Mouse (Mus musculus) adrenal gland, postnatal 36 days (tissue): Measurements from ENCODE around the gene Efcab7. TPM values are rescaled to one million over a fixed set of nuclear protein-coding genes. Genes with fewer than 3 reads are reported as not detected.

Experiments used
- DNase-seq, 2 experiments: peaks; one replicate each; pipeline ENCODE4 v3.0.0; 2021; ENCODE audit warnings: mixed read lengths in 1 of 2
- long read RNA-seq, 2 experiments: library from polyadenylated mRNA; stranded (forward); transcript quantifications; one replicate each; pipeline ENCODE4 v2.0.0; 2021; ENCODE audit warnings: borderline sequencing depth in 2 of 2
- total RNA-seq, 2 experiments: library from RNA; stranded (reverse); gene quantifications; 2 replicates each; pipeline ENCODE4 v1.2.3; 2021

The Efcab7 gene
- 1 to 10 TPM; 5.0 to 8.6 TPM for total RNA-seq
- long read RNA-seq, experiment 1, partial matches to known transcripts: 1 of 1 reads
- long read RNA-seq, experiment 1, other reads (novel, unspliced or antisense): 0 of 1 reads
- long read RNA-seq, experiment 2: 0 reads

DNA sequence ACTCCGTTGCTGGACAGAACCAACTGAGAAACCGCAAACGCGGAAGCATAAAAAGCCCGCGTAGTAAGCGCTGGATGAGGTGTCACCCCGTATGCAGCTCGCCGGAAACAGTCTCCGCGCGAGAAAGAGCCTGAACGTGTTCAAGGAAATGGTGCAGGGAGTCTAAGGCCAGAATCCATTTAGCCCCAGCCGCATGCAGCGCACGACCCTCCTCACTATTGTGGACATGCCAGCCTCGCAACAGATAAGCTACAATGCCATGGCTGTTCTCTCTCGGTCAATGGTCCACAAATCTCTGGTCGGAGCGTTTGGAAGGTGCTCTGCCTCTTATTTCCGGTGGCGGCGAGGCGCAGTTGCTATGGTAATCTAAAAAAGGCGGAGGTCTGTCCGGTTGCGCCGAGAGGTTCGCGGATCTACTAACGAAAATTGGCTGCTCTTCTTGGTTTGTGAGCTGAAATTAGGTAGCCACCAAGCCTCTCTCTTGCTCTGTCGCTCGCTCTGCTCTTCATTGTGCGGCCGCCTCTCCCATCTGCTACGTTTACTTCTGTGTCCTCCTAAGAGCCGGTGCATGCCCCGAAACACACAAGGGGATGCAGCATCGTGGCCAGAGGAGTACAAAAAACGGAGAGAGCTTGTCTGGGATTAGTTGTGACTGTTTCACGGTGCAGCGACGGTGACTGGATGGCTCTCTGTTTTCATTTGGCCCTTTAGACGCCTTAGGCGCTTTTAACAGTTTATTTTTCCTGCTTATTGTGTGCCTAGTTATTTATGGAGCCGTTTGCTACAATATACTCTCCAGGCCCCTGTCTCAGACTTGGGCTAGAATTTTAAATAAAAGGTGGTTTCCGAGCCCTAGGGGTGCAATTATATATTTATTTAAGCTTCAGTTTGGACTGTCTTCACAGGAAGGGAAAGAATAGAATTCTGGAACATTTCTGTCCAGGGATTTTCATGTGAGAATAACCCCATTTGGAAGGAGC lies at the start of gene Efcab7:
Efcab7 (plus strand) TSS at position 105 of the 980 bp plus-strand sequence.
- DNase-seq: peak; percentile 84

DNA sequence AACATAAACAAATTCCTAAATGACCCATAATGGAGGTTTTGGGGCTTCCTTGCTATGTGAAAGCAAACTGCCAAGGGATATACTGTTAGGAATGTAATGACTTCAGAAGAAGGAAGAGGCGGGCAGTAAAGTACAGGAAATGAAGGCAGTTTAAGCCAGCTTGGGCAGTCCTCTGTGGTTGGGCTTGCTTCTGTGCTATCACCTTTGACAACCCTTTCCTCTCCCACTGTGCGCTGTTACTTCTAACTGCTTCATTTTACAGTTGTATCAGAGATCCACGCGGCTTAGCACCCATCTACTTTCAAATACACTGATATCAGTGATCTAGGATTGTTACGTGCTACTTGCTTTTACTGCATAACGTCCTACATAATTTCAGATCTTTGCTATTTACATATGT lies 36.6 kb upstream of the Efcab7 start:
- DNase-seq: no peak

GRCm38 (mm10) chr4:99816697-99817460 lies 12.1 kb upstream of the Efcab7 start:
- no peak for DNase-seq

- DNase-seq: no peak
Measured at GRCm38 (mm10) chr4:99828337-99828736, 661 bp upstream of the Efcab7 start.

DNA sequence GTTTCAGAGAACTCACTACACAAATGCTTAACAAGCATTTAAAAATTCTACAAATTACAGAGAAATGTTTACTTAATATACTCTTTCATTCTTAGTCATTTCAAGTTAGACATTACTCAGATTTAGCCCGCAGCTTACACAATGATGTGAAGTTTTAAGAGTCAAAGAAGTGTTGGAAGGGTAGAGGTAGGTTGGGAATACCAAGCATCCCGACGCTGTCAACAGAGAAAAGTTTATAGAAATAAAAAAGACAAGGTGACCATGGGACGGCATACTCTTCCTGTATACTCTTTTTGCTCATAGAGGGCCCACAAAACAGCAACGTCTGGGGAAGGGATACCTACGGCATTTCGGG lies 282 bp upstream of the Efcab7 start:
- DNase-seq: no peak

DNA sequence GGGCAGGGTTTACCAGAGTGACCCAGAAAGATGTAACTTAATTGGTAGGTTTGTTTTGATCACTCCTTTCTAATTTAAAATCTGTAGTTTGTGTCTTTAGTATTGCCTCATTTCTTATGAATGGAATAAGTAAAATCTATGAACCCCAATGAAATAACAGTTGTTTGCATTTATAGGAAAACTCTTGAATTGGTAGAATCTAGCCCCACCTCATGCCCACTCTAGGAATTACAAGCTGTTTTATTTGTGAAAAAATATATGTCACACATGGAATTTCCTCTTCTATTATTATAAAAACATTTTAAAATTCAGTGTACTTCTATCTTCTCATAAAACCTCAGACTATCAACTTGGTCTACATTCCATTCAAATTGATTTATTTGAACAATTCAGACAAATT lies 52.9 kb downstream of the Efcab7 start:
- peak in 1 of 2 experiments; percentile 22 for DNase-seq

DNA sequence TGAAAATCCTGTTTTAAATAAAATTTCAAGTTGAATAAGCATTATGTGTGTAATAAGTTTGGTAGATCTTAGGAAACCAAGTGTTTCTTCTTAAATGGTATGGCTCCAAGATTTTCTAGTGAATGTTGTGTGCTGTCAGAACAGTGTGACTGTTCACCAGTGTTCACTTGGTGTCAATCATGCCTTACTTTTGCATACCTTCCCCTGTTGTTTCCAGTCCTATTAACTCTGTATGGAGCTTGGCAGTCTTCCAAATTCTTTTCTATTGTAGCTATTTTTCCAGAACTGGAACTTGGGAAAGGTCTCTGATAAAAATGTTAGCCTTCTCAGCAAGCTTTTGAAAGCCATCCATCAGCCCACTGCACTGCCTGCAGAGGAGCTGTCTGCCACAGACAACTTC lies 53.4 kb downstream of the Efcab7 start:
- DNase-seq: no peak

DNA sequence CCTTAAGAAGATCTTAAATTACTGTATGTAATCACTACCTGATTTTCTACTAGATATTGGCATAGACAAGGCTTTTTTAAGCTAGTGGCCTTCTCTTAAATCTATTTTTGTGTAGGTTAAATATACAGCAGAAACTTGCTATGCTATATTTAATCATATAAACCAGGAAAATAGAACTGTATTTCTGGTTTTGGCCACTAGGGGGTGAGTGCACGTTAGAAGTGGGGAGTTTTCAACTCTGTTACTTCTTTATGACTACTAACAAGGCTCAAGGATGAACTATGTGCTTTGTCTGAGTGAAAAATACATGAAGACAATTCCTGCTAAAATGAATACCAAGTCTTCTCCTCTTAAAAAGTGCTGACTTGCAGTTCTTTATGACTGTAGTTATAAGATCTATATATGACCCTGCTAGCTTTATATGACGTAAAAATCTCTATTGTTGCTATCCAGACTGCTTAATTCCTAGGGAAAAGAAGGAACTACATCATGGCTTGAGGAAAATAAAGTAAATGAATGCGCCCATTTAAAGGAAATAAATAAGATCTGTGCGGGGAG lies 85.0 kb downstream of the Efcab7 start:
- no peak for DNase-seq

DNA sequence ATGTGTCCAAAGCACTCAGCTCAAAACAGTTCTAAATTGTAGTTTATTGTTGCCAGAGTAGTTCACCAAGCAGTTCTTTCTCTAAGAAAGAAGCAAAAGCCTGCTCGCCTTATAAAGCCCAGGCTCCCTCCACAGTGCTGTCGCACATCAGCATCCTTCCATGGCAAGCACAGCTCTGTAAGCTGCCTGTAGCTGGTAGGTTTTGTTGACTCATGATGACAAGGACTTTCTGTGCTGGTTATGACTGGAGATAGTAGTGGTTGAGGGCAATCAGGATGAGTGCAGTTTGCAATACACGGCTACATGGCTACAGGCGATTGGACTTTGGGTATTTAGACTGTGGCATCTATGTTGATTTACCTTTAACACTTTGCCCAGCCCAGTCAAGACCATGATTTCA lies 97.4 kb downstream of the Efcab7 start:
- no peak for DNase-seq

DNA sequence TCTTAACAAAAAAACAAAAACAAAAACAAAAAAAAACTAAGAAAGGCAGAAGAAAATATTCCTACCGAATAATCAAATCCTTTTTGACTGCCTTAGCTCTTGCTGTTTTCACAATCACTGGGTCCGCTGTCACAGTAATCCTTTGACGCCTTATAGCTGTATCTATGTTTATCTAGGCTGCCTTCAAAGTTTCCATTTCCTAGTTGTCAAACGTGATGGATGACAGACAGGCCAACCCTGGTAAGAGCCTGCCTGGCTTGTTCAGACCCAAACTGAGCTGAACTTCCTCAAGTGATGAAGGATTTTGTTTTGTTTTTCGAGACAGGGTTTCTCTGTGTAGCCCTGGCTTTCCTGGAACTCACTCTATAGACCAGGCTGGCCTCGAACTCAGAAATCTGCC lies 99.5 kb downstream of the Efcab7 start:
- DNase-seq: no peak

DNA sequence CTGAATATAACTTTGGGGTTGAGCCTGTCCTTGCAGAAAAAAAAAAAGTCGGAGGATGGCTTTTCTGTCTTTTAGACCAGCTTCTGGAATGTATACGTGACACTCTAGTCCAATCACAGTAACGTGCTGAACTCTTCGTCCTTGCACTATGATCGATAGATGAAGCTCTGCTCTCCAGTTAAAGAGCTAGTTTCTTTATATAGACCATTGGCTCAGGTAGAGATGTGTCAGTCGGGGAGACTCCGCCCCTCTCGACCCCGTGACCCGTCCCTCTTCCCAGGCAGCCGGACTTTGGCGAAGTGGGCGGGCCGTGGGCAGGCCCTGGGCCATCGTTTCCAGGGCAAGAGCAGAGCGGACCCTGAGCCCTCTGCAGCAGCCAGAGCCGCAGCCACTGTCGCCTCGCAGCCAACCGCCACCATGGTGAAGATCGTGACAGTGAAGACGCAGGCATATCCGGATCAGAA lies 100.2 kb downstream of the Efcab7 start, which contains the start of gene Pgm1:
Pgm1 (plus strand) TSS at position 266 of the 464 bp plus-strand sequence.
- peak; percentile 94 to 96 for DNase-seq

- peak; percentile 89 for DNase-seq
Measured at GRCm38 (mm10) chr4:99929613-99930517, 100.9 kb downstream of the Efcab7 start, which contains the start of gene Itgb3bp. TSS of gene Itgb3bp (minus strand) at chr4:99929813.

- DNase-seq: no peak
Measured at GRCm38 (mm10) chr4:99930518-99931239, 101.7 kb downstream of the Efcab7 start.

- no peak for DNase-seq
Measured at GRCm38 (mm10) chr4:99931240-99931580, 102.2 kb downstream of the Efcab7 start.

DNA sequence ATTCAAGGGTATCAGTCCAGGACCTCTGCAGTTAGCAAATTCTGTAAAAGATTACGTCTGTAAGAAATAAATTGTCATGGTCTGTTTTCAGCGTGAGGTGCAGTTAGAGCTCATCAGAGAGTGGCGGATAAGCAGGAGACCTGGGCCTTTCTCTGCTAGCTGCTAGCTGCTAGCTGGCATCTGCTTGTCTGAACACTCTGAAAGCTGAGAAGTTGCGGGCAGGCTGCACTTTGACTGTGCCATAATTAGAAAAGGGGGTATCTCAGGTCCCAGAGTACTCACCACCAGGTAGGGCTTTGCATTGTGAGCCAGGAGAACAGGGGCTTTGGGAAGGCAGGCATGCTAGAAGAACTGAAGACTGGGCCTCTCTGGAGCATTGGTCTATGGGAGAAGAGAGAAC lies 102.8 kb downstream of the Efcab7 start:
- DNase-seq: no peak

- DNase-seq: no peak
Measured at GRCm38 (mm10) chr4:99934859-99935258, 105.9 kb downstream of the Efcab7 start.

DNA sequence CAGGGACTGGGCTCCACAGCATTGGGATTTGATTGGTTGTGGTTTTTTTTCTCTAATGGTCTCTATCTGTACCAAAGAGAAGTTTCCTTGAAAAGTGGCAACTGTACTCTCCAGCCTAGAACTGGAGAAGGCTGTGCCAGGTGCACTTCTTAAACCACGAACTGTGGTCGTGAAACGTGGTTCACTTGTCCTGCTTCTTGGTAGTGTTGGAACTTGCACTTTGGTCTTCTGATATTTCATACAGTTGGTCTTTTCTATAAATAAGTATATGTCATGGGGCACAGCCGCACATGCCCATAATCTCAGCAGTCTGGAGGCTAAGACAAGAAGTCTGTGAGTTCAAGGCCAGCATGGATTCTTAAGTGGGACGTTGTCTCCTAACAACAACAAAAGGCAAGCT lies 107.3 kb downstream of the Efcab7 start:
- no peak for DNase-seq

DNA sequence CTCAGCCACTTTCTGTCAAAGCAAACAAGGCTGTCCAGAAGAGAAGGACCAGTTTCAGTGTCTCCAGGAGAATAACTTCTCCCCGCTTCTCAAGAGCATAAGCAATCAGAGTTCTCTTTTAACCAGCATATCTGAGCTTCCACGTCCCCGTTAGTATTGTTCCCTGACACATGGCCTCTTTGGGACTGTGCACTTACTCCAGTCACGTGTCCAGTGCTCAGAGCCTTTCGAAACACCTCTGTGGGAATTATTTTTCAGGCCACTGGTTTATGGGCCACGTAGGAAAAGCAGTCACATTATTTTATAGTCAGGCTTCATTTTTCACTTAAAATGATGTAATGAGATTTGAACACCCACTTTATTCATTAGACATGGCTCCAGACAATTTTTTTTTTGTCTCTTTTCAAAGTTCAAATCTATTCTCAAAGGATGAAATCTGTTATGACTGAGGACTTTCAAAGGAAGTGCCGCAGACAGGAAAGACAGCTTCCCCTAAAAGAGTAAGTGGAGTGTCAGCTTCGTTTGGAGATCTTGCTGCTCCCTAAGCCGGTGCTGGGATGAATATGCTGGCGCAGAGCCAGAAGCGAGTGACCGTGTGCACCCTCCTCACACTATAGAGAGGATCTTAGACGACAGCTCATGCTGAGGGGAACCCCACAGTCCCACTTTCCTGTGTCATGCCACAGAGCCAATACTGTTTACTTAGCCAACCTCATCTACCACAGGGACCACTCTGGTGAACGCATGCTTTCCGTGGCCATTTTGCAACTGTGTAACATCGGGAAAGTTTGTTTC lies 110.9 kb downstream of the Efcab7 start:
- no peak for DNase-seq

DNA sequence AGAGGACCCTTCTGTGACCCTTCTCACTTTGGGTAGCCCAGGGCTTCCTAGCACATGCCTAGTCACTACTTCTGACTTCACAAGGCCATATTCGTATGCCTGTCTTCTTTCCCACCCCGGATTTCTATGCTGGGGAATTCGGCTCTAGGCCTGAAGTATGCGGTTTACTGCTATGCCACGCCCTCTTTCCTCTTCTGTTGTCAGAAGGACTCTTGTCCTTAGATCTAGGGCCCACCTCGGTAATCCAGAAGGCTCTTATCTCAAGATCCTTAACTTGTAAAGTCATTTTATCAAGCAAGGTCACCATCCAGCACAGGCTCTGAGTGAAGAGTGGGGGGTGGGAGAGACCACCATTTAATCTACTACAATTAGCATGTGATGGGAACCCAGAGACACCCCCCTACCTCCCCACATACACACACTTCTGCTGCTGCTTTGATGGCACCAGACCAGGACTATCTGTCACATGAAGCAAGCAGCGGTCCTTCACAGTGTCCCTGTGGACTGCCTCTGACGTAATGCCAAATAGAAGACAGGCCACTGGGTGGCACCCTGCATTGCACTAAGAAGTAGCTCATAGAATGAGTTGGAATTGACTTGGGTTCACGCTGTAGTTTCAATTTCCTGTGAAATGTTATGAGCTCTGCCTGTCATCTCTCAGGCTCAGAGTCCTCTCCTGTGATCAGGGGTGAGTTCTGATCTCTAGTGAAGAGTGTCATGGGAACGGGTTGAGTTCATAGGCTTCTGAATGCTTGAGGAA lies 112.8 kb downstream of the Efcab7 start:
- peak; percentile 78 for DNase-seq
